Mouse (Mus musculus): ENCODE measurements around the gene Lin28a.

- TF ChIP-seq CTCF (IDR thresholded peaks at IDR 0.05; ENCODE audit: insufficient read depth, low read length) (no peak), POLR2A (IDR thresholded peaks at IDR 0.05; ENCODE audit: borderline replicate concordance, extremely low read depth, low read depth, low read length) (no peak)
Observed at GRCm38 (mm10) chr4:133956358-133956757, 62.3 kb downstream of the Lin28a start.
